Comparison of ENCODE assay signal across 22 mouse cellular contexts in the genomic region with DNA sequence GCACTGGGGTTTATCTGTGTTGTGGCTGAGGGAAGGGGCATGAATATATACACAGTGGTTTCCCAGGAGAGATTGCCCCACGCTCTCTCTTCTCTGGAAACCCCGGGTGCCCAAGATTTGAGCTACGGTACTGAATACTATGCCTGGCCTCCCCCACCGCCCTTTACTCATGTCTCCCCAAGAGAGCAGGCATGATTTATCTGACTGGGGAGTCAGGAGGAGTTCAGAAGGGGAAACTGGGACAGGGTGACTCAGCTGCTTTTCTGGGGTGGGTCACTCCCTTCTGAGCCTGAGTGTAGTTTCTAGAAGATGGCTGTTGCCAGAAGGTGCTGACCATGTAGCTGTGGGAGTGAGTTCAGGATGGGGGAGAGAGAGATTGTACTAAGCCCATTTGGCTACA.
A peak's percentile ranks its signal among the peaks of the same experiment; 100 is the strongest.
DNase-seq lines count a peak whose midpoint lies in the region; ATAC-seq lines count a peak whose summit lies in the region.
"Had no signal": no experiment of that assay in that cellular context is flagged by ENCODE, and none has a peak within 500 bp of the region (broad histone marks: within the 10 kb centered on the region; RNA-seq: fewer than 3 reads in every experiment).

No protein-coding gene starts in this region.

- H3K36me3 ChIP-seq in forebrain, embryonic 12.5 days (replicated peaks), result no peaks in the 10 kb centered on the region
- H3K36me3 ChIP-seq: forebrain, embryonic 15.5 days; midbrain, embryonic 12.5 days; stomach, embryonic 15.5 days had no signal

- whole genome bisulfite sequencing in forebrain, embryonic 12.5 days, result 90% methylated on average over 4 of the region's 4 CpGs

- H3K4me1 ChIP-seq in forebrain, embryonic 12.5 days, result peaks cover 14% of the 10 kb centered on the region

- intact Hi-C loops in gastrocnemius, postnatal 14 days (cut with DNase I; ENCODE audit: low total_unique reads), result loop anchor here (5.0 to 10.0 kb wide), 3 partner anchors 148 to 363 kb away; no protein-coding TSS in a partner anchor
- intact Hi-C loops in heart, postnatal 36 days (cut with DNase I), result loop anchor here (5.0 to 10.0 kb wide), 5 partner anchors 77 to 940 kb away; a partner anchor contains a TSS
- intact Hi-C loops in left cerebral cortex, postnatal 36 days (cut with DNase I), result loop anchor here (5.0 kb wide), 2 partner anchors 148 to 152 kb away; no protein-coding TSS in a partner anchor

- peaks cover 20% of the 10 kb centered on the region; the same call in 1 of the 2 replicates for H3K27me3 ChIP-seq in forebrain, embryonic 12.5 days
- H3K27me3 ChIP-seq: forebrain, embryonic 15.5 days; stomach, embryonic 15.5 days had no signal

- no peaks in the 10 kb centered on the region for H3K9me3 ChIP-seq in forebrain, embryonic 12.5 days
- H3K9me3 ChIP-seq: forebrain, embryonic 15.5 days; midbrain, embryonic 12.5 days; stomach, embryonic 15.5 days had no signal

- no peak overlapping the region for H3K27ac ChIP-seq in forebrain, embryonic 12.5 days
- H3K27ac ChIP-seq: forebrain, embryonic 15.5 days; hindbrain, embryonic 14.5 days; kidney, postnatal 0 days; midbrain, embryonic 12.5 days; stomach, embryonic 15.5 days had no signal

- no peak overlapping the region for H3K4me3 ChIP-seq in forebrain, embryonic 12.5 days (replicated peaks)
- H3K4me3 ChIP-seq: erythroblast, embryonic 14.5 days; forebrain, embryonic 15.5 days; midbrain, embryonic 12.5 days; myocyte; stomach, embryonic 15.5 days had no signal

- ATAC-seq in forebrain, embryonic 12.5 days (ENCODE audit: low FRiP score), result no peak
- ATAC-seq: forebrain, embryonic 15.5 days; intestine, embryonic 16.5 days had no signal

- H3K9ac ChIP-seq in forebrain, embryonic 12.5 days, result no peak overlapping the region
- H3K9ac ChIP-seq: forebrain, embryonic 15.5 days; hindbrain, embryonic 14.5 days; lung, embryonic 14.5 days; midbrain, embryonic 12.5 days; stomach, embryonic 15.5 days had no signal

- no peak overlapping the region for H3K4me2 ChIP-seq in forebrain, embryonic 12.5 days
- H3K4me2 ChIP-seq: forebrain, embryonic 15.5 days; hindbrain, embryonic 14.5 days; lung, embryonic 14.5 days; midbrain, embryonic 12.5 days; stomach, embryonic 15.5 days had no signal

- peak; percentile 15 to 28 for DNase-seq in gastrocnemius, adult 8-10 months (ENCODE audit: low spot score in 2 of 2)
- DNase-seq in gastrocnemius, postnatal 14 days, result no peak
- peak; percentile 48 for DNase-seq in ovary, adult 18-20 months (ENCODE audit: low spot score)
- no peak for DNase-seq in ovary, postnatal 10 days (ENCODE audit: low spot score)
- peak; percentile 22 for DNase-seq in adrenal gland, postnatal 14 days
- peak; percentile 18 to 28 for DNase-seq in heart, postnatal 36 days
- no peak for DNase-seq in left cerebral cortex, postnatal 36 days (ENCODE audit: low spot score in 2 of 2)
- DNase-seq: cerebellum, adult 9-10 months; embryo, embryonic 11 days; layer of hippocampus, postnatal 36 days; lung, embryonic 14.5 days; spleen, adult 18-20 months; thymus, adult 2 months had no signal

Comparison
In these comparisons a context has a peak if more than half of its experiments do, and no peak if none do; other contexts are left out.
1. DNase-seq: peak in gastrocnemius, adult 8-10 months (2 of 2), ovary, adult 18-20 months (single experiment), adrenal gland, postnatal 14 days (single experiment) and heart, postnatal 36 days (2 of 2); none in gastrocnemius, postnatal 14 days (single experiment), ovary, postnatal 10 days (single experiment) and left cerebral cortex, postnatal 36 days (0 of 2).